Mouse (Mus musculus): ENCODE results near the gene Adcyap1r1. TPM values are rescaled to one million over a fixed set of nuclear protein-coding genes. Genes with fewer than 3 reads are reported as not detected.
A peak's percentile ranks its signal among the peaks of the same experiment; 100 is the strongest.

Gene Adcyap1r1
- polyA plus RNA-seq, 1 experiment from 2014 or later = 6.2 TPM

- Histone ChIP-seq H3K4me3 (no peak overlapping the region), H3K36me3 (no peaks in the 10 kb centered on the region), H3K9ac (no peak overlapping the region), H3K4me1 (replicated peaks) (0 out of 2 replicates have a peak, but pooled peaks cover 3% of the 10 kb centered on the region), H3K4me2 (no peak overlapping the region), H3K27ac (ENCODE audit: poor library complexity, severe bottlenecking) (no peak overlapping the region), H3K9me3 (replicated peaks) (no peaks in the 10 kb centered on the region), H3K27me3 (replicated peaks) (peaks cover 36% of the 10 kb centered on the region)
- ATAC-seq (ENCODE audit: insufficient number of reproducible peaks, low FRiP score) = no peak
These were observed 14.6 kb downstream of the Adcyap1r1 start for GRCm38 (mm10) chr6:55466301-55466761.

- H3K4me2 ChIP-seq = no peak overlapping the region
- no peaks in the 10 kb centered on the region for H3K9me3 ChIP-seq (replicated peaks)
- no peaks in the 10 kb centered on the region for H3K36me3 ChIP-seq
- no peak overlapping the region for H3K27ac ChIP-seq (ENCODE audit: poor library complexity, severe bottlenecking)
- 79% methylated on average over 5 of the region's 5 CpGs for WGBS
- H3K9ac ChIP-seq = no peak overlapping the region
- H3K4me1 ChIP-seq (replicated peaks) = 0 out of 2 replicates have a peak, but pooled peaks cover 8% of the 10 kb centered on the region
- H3K27me3 ChIP-seq (replicated peaks) = peaks cover 26% of the 10 kb centered on the region
- no peak overlapping the region for H3K4me3 ChIP-seq
- no peak for ATAC-seq (ENCODE audit: insufficient number of reproducible peaks, low FRiP score)
These were observed 18.9 kb downstream of the Adcyap1r1 start for GRCm38 (mm10) chr6:55470691-55471090.

- 74% methylated on average over 2 of the region's 2 CpGs for WGBS
- Histone ChIP-seq H3K9ac (no peak overlapping the region), H3K27me3 (replicated peaks) (peaks cover 26% of the 10 kb centered on the region), H3K4me2 (no peak overlapping the region), H3K4me1 (replicated peaks) (0 out of 2 replicates have a peak, but pooled peaks cover 4% of the 10 kb centered on the region), H3K9me3 (replicated peaks) (no peaks in the 10 kb centered on the region), H3K27ac (ENCODE audit: poor library complexity, severe bottlenecking) (no peak overlapping the region), H3K36me3 (no peaks in the 10 kb centered on the region), H3K4me3 (no peak overlapping the region)
- ATAC-seq (ENCODE audit: insufficient number of reproducible peaks, low FRiP score) = no peak
These were observed 20.6 kb downstream of the Adcyap1r1 start for GRCm38 (mm10) chr6:55472381-55472780.

GRCm38 (mm10) chr6:55480988-55481387 lies 29.2 kb downstream of the Adcyap1r1 start:
- no peak for ATAC-seq (ENCODE audit: insufficient number of reproducible peaks, low FRiP score)
- 77% methylated on average over 1 of the region's 1 CpGs for WGBS
- Histone ChIP-seq H3K27me3 (replicated peaks) (peaks cover 21% of the 10 kb centered on the region), H3K9ac (no peak overlapping the region), H3K36me3 (no peaks in the 10 kb centered on the region), H3K27ac (ENCODE audit: poor library complexity, severe bottlenecking) (no peak overlapping the region), H3K4me1 (replicated peaks) (peaks cover 3% of the 10 kb centered on the region; the same call in 1 of the 2 replicates), H3K9me3 (replicated peaks) (no peaks in the 10 kb centered on the region), H3K4me3 (no peak overlapping the region), H3K4me2 (no peak overlapping the region)

GRCm38 (mm10) chr6:55482471-55482870 lies 30.7 kb downstream of the Adcyap1r1 start:
- Histone ChIP-seq H3K27ac (ENCODE audit: poor library complexity, severe bottlenecking) (no peak overlapping the region), H3K4me1 (replicated peaks) (peaks cover 9% of the 10 kb centered on the region), H3K27me3 (replicated peaks) (peaks cover 21% of the 10 kb centered on the region), H3K9ac (no peak overlapping the region), H3K36me3 (no peaks in the 10 kb centered on the region), H3K4me3 (no peak overlapping the region), H3K4me2 (no peak overlapping the region), H3K9me3 (replicated peaks) (no peaks in the 10 kb centered on the region)
- ATAC-seq (ENCODE audit: insufficient number of reproducible peaks, low FRiP score) = no peak
- 76% methylated on average over 1 of the region's 1 CpGs for WGBS

- Histone ChIP-seq H3K9me3 (replicated peaks) (no peaks in the 10 kb centered on the region), H3K4me1 (replicated peaks) (peaks cover 15% of the 10 kb centered on the region), H3K4me3 (no peak overlapping the region), H3K9ac (no peak overlapping the region), H3K4me2 (no peak overlapping the region), H3K27ac (ENCODE audit: poor library complexity, severe bottlenecking) (no peak overlapping the region), H3K36me3 (no peaks in the 10 kb centered on the region), H3K27me3 (replicated peaks) (peaks cover 21% of the 10 kb centered on the region)
- 72% methylated on average over 7 of the region's 7 CpGs for WGBS
- no peak for ATAC-seq (ENCODE audit: insufficient number of reproducible peaks, low FRiP score)
These were observed 31.6 kb downstream of the Adcyap1r1 start for GRCm38 (mm10) chr6:55483360-55483759.

- Histone ChIP-seq H3K9me3 (replicated peaks) (no peaks in the 10 kb centered on the region), H3K4me2 (no peak overlapping the region), H3K36me3 (no peaks in the 10 kb centered on the region), H3K4me3 (no peak overlapping the region), H3K27ac (ENCODE audit: poor library complexity, severe bottlenecking) (no peak overlapping the region), H3K4me1 (replicated peaks) (peaks cover 15% of the 10 kb centered on the region), H3K9ac (no peak overlapping the region), H3K27me3 (replicated peaks) (peaks cover 16% of the 10 kb centered on the region; the same call in 1 of the 2 replicates)
- WGBS = 60% methylated on average over 4 of the region's 4 CpGs
- ATAC-seq (ENCODE audit: insufficient number of reproducible peaks, low FRiP score) = no peak
These were observed 32.4 kb downstream of the Adcyap1r1 start for GRCm38 (mm10) chr6:55484224-55484623.

- Histone ChIP-seq H3K36me3 (no peaks in the 10 kb centered on the region), H3K9ac (no peak overlapping the region), H3K4me2 (no peak overlapping the region), H3K27ac (ENCODE audit: poor library complexity, severe bottlenecking) (no peak overlapping the region), H3K4me3 (no peak overlapping the region), H3K4me1 (replicated peaks) (peaks cover 15% of the 10 kb centered on the region), H3K9me3 (replicated peaks) (no peaks in the 10 kb centered on the region), H3K27me3 (replicated peaks) (0 out of 2 replicates have a peak, but pooled peaks cover 10% of the 10 kb centered on the region)
- ATAC-seq (ENCODE audit: insufficient number of reproducible peaks, low FRiP score) = no peak
- WGBS = 64% methylated on average over 4 of the region's 4 CpGs
These were observed 33.4 kb downstream of the Adcyap1r1 start for GRCm38 (mm10) chr6:55485216-55485615.

GRCm38 (mm10) chr6:55487726-55488125 lies 35.9 kb downstream of the Adcyap1r1 start:
- Histone ChIP-seq H3K27me3 (replicated peaks) (peaks cover 30% of the 10 kb centered on the region), H3K9me3 (replicated peaks) (no peaks in the 10 kb centered on the region), H3K4me2 (no peak overlapping the region), H3K27ac (ENCODE audit: poor library complexity, severe bottlenecking) (no peak overlapping the region), H3K9ac (no peak overlapping the region), H3K4me3 (no peak overlapping the region), H3K4me1 (replicated peaks) (peaks cover 15% of the 10 kb centered on the region), H3K36me3 (no peaks in the 10 kb centered on the region)
- ATAC-seq (ENCODE audit: insufficient number of reproducible peaks, low FRiP score) = peak; percentile 82
- 45% methylated on average over 6 of the region's 6 CpGs for WGBS

GRCm38 (mm10) chr6:55496201-55496600 lies 44.4 kb downstream of the Adcyap1r1 start:
- Histone ChIP-seq H3K4me2 (no peak overlapping the region), H3K36me3 (no peaks in the 10 kb centered on the region), H3K27ac (ENCODE audit: poor library complexity, severe bottlenecking) (no peak overlapping the region), H3K9me3 (replicated peaks) (no peaks in the 10 kb centered on the region), H3K4me1 (replicated peaks) (no peaks in the 10 kb centered on the region), H3K27me3 (replicated peaks) (peaks cover 73% of the 10 kb centered on the region), H3K4me3 (no peak overlapping the region), H3K9ac (no peak overlapping the region)
- no peak for ATAC-seq (ENCODE audit: insufficient number of reproducible peaks, low FRiP score)
- WGBS = 89% methylated on average over 4 of the region's 4 CpGs

GRCm38 (mm10) chr6:55498753-55499152 lies 47.0 kb downstream of the Adcyap1r1 start:
- Histone ChIP-seq H3K9ac (no peak overlapping the region), H3K9me3 (replicated peaks) (no peaks in the 10 kb centered on the region), H3K27me3 (replicated peaks) (peaks cover 52% of the 10 kb centered on the region), H3K36me3 (no peaks in the 10 kb centered on the region), H3K4me2 (no peak overlapping the region), H3K4me3 (no peak overlapping the region), H3K27ac (ENCODE audit: poor library complexity, severe bottlenecking) (no peak overlapping the region), H3K4me1 (replicated peaks) (no peaks in the 10 kb centered on the region)
- ATAC-seq (ENCODE audit: insufficient number of reproducible peaks, low FRiP score) = no peak

GRCm38 (mm10) chr6:55501061-55501460 lies 49.3 kb downstream of the Adcyap1r1 start:
- 37% methylated on average over 6 of the region's 6 CpGs for WGBS
- Histone ChIP-seq H3K9me3 (replicated peaks) (no peaks in the 10 kb centered on the region), H3K27ac (ENCODE audit: poor library complexity, severe bottlenecking) (no peak overlapping the region), H3K36me3 (no peaks in the 10 kb centered on the region), H3K4me2 (no peak overlapping the region), H3K9ac (no peak overlapping the region), H3K4me1 (replicated peaks) (no peaks in the 10 kb centered on the region), H3K27me3 (replicated peaks) (peaks cover 33% of the 10 kb centered on the region), H3K4me3 (no peak overlapping the region)
- ATAC-seq (ENCODE audit: insufficient number of reproducible peaks, low FRiP score) = peak; percentile 22; the same call in 1 of the 2 replicates

All from heart, embryonic 12.5 days (tissue).